Mouse (Mus musculus) hindbrain, postnatal 0 days (tissue): ENCODE measurements at regions not wholly inside any gene's neighbourhood (a gene's known extent, or its start where the extent isn't known, plus 50 kb on each side); places are given as distances from the start of the nearest gene placed in this dataset.

Experiments used
- ATAC-seq: fragments of 200-750 bp; cut with Nextera tagmentation; 2 replicates; pipeline ENCODE4 v1.8.0; 2017; ENCODE audit warnings: mild to moderate bottlenecking, moderate TSS enrichment, moderate library complexity
- DNase-seq: peaks from one replicate; pipeline ENCODE4 v3.0.0-alpha.2; 2015; ENCODE audit warnings: low spot score
- H3K27ac ChIP-seq: fragments of 300-500 bp; sonication (generic); 2 replicates; pipeline ENCODE4 v1.5.1; 2014; ENCODE audit warnings: mild to moderate bottlenecking
- H3K27me3 ChIP-seq: fragments of 300-500 bp; sonication (generic); 2 replicates; pipeline ENCODE4 v1.6.1; 2014; ENCODE audit warnings: low read length, mixed read lengths; ENCODE audit not compliant: insufficient read depth
- H3K36me3 ChIP-seq: fragments of 300-500 bp; sonication (generic); 2 replicates; pipeline ENCODE4 v1.6.1; 2014; ENCODE audit warnings: low read length, mixed read lengths; ENCODE audit not compliant: insufficient read depth
- H3K4me1 ChIP-seq: fragments of 300-500 bp; sonication (generic); 2 replicates; pipeline ENCODE4 v1.6.1; 2014; ENCODE audit warnings: antibody characterized with exemption, low read length, mixed read lengths; ENCODE audit not compliant: insufficient read depth
- H3K4me2 ChIP-seq: fragments of 300-500 bp; sonication (generic); 2 replicates; pipeline ENCODE4 v1.6.1; 2014; ENCODE audit warnings: low read depth, mild to moderate bottlenecking, low read length, moderate library complexity, mixed read lengths
- H3K4me3 ChIP-seq: fragments of 300-500 bp; sonication (generic); 2 replicates; pipeline ENCODE4 v1.5.1; 2014; ENCODE audit warnings: low read length
- H3K9ac ChIP-seq: fragments of 300-500 bp; sonication (generic); replicated peaks from 2 replicates; pipeline ENCODE4 v1.6.1; 2014; ENCODE audit warnings: mild to moderate bottlenecking, low read length, moderate library complexity, mixed read lengths
- H3K9me3 ChIP-seq: fragments of 300-500 bp; sonication (generic); 2 replicates; pipeline ENCODE4 v1.6.1; 2016; ENCODE audit warnings: low read length, mixed read lengths
- CTCF ChIP-seq: IDR thresholded peaks from 2 replicates; pipeline ENCODE4 v1.5.1; 2016; ENCODE audit warnings: antibody characterized with exemption, control low read depth, low read depth
- WGBS: fragments of 180-500 bp; shearing (Covaris S2); extraction: QIAGEN DNeasy Blood & Tissue Kit; methylation state at CpG from one replicate; pipeline ENCODE4 v1.1.7; 2014; 5-methylcytosine and 5-hydroxymethylcytosine counted together

DNA sequence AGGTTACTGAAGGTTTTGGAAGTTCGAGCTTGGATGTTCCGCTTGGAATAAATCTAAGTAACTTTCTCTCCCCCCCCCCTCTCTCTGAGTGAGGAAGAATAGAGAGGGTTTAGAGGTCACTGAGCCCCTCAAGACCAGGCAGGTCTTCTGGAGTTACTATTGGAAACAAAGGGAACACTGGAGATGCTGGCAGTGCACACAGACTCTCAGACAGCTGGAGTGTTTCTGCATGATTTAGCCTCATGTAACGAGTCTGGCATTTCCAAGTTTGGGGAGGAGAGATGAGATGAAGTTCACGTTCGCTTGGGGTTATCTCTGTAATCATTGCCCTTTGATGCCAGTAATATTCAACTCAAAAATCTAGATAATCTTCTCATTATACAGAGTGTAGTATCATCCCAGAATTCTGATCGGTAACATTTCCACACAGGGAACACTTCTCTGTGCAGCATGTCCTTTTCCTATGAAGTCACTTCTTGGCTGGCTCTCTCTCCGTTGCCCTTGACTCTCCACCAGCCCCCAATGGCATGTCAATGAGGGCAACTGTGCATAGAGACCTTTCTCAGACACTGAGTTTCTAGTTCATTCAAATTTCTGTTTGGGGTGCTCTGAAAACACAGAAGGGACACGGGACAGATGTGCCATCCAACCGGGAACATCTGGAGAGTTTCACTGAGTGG lies 351.0 kb upstream of the Id4 start:
- WGBS, result 45% methylated on average over 9 of the region's 9 CpGs
- TF ChIP-seq CTCF, result no peak
- H3K9ac ChIP-seq, result no peak overlapping the region
- peaks cover 10% of the 10 kb centered on the region; the same call in 1 of the 2 replicates for H3K4me1 ChIP-seq
- ATAC-seq, result peak; percentile 96
- H3K4me2 ChIP-seq, result peak overlapping the region; percentile 1; the same call in 1 of the 2 replicates
- H3K9me3 ChIP-seq, result no peaks in the 10 kb centered on the region
- DNase-seq, result peak; percentile 81
- no peaks in the 10 kb centered on the region for H3K36me3 ChIP-seq
- H3K27me3 ChIP-seq, result no peaks in the 10 kb centered on the region
- peak overlapping the region; percentile 62; the same call in 1 of the 2 replicates for H3K27ac ChIP-seq
- H3K4me3 ChIP-seq, result no peak overlapping the region

DNA sequence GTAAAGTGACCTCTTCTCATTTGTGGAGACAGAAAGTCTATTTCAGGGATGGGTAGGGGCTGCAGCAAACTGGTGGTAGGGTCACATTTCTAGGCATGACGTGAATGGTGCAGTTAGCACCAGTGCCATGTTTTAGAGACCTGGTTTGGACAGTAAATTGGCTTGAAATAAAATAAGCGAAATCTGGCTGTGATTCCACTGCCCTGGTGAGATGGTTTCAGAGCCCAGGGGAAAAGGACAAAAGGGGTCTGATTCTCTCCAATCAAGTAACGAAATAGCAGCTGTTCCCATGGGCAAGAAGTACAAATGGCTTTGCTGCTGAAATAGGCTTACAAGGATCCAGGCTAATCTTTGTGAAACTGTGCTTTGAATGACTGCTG lies 350.5 kb upstream of the Id4 start:
- no peak overlapping the region for H3K9ac ChIP-seq
- no peaks in the 10 kb centered on the region for H3K36me3 ChIP-seq
- peak; percentile 80 for ATAC-seq
- H3K27me3 ChIP-seq, result no peaks in the 10 kb centered on the region
- H3K4me1 ChIP-seq, result peaks cover 10% of the 10 kb centered on the region; the same call in 1 of the 2 replicates
- no peak overlapping the region for H3K4me2 ChIP-seq
- H3K27ac ChIP-seq, result peak overlapping the region; percentile 62; the same call in 1 of the 2 replicates
- WGBS, result 25% methylated on average over 3 of the region's 3 CpGs
- no peak overlapping the region for H3K4me3 ChIP-seq
- no peak for TF ChIP-seq CTCF
- H3K9me3 ChIP-seq, result no peaks in the 10 kb centered on the region
- DNase-seq, result peak; percentile 76

DNA sequence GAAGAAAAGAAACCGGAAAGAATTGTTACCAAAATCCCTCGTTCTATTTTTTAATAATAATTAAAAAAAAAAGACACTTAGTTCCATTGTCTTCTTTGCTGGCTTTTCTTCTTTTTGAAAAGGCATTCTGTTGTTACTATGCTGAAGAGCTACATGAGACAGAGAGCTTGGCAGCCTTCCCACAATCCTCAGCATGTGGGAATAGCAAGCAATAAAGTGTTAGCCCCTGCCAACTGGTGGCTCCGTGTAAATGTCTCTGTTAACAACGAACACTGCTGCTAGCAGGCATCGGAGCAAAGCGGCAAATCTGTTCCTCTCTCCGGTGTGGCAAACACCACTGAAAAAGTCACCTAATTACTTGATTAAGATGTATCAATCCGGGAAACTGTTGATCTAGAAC lies 344.6 kb upstream of the Id4 start:
- DNase-seq, result peak; percentile 93

DNA sequence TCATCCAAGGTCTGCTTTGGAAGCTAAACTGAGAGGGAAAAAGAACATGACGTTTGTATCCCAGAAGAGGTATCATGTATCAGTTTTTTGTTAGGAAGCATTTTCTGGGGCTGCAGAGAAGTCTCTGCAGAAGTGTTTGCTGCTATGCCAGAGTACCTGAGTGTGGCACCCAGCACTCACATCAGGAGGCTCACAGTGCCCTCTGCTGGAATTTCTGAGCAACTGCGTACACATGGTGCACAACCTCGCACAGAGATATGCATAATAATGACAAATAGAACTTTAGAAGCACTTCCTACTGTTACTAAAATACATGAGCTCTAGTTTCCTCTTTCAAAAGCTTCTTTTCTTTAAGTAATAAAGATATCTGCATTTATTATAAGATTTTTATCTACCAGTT lies 343.7 kb upstream of the Id4 start:
- no peak overlapping the region for H3K4me3 ChIP-seq
- no peak overlapping the region for H3K9ac ChIP-seq
- no peak overlapping the region for H3K4me2 ChIP-seq
- H3K9me3 ChIP-seq, result no peaks in the 10 kb centered on the region
- no peaks in the 10 kb centered on the region for H3K27me3 ChIP-seq
- no peak overlapping the region for H3K27ac ChIP-seq
- TF ChIP-seq CTCF, result peak; percentile 55
- H3K36me3 ChIP-seq, result no peaks in the 10 kb centered on the region
- no peaks in the 10 kb centered on the region for H3K4me1 ChIP-seq
- 93% methylated on average over 3 of the region's 3 CpGs for WGBS
- ATAC-seq (no peak), DNase-seq (peak; percentile 29)

More for the DNA sequence above, 344.6 kb upstream of the Id4 start:
- ATAC-seq, result peak; percentile 70
- Histone ChIP-seq H3K36me3 (no peaks in the 10 kb centered on the region), H3K4me1 (no peaks in the 10 kb centered on the region), H3K9me3 (no peaks in the 10 kb centered on the region), H3K4me2 (no peak overlapping the region), H3K27me3 (no peaks in the 10 kb centered on the region), H3K4me3 (no peak overlapping the region), H3K9ac (no peak overlapping the region), H3K27ac (no peak overlapping the region)
- 31% methylated on average over 8 of the region's 8 CpGs for WGBS
- TF ChIP-seq CTCF, result no peak

DNA sequence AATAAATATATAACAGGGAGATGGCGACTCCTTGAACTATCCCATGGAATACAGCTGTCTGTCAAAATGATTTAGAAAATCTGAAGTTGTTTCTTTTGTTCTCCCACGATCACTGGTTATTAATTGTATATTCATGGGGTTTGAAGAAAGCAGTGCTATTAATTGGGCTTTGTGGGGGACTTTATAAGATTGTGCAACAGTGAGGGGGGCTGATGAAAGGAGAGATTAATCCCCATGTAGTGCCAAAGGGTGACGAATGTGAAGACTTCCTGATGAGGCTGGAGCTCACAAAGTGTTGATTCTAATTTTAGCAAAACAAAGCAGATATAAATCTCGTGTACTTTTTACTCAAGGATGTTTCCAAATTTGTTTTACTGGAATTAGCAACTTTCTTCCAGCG lies 340.0 kb upstream of the Id4 start:
- Histone ChIP-seq H3K27me3 (no peaks in the 10 kb centered on the region), H3K9me3 (no peaks in the 10 kb centered on the region), H3K27ac (no peak overlapping the region), H3K4me3 (no peak overlapping the region), H3K9ac (no peak overlapping the region), H3K36me3 (no peaks in the 10 kb centered on the region), H3K4me2 (no peak overlapping the region), H3K4me1 (no peaks in the 10 kb centered on the region)
- 48% methylated on average over 5 of the region's 5 CpGs for WGBS
- DNase-seq (no peak), ATAC-seq (no peak)
- no peak for TF ChIP-seq CTCF

DNA sequence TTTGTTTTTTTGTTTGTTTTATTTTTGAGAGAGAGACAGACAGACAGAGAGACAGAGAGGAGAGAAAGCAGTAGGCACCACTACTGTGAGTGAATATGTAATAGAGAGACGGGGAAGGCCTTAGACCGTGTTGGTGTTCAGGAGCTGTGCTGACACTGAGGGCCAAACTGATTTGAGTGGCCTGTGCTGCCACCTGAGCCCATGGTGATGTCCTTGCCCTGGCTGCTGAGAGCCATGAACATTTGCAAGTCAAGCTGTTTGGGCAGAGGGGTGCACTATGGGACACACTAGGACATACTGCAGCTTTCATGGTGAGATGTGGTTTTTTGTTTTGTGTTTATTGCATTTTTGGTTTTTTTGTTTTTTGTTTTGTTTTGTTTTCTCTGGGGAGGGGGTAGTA lies 320.3 kb upstream of the Id4 start:
- DNase-seq, result no peak
- 68% methylated on average over 2 of the region's 2 CpGs for WGBS

DNA sequence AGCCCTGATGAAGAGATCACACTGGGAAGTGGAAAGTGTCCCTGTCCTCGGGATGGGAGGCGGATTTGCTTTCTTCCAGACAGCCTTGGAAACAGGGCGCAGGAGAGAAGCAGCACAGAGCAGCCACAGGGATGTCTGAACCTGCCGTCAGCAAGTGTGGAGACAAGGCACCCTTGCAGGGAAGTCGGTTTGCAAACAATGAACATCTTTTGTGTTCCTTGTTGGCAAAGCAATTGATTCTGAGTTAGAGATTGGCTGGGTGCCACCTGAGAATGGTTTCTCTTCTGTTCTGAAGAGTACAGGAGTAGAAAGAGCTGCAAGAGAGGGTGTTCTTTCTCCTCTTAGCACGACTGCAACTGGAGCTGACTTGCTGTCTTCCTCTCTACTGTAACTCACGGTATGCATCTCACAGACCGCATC lies 318.6 kb upstream of the Id4 start:
- DNase-seq, result peak; percentile 69
- Histone ChIP-seq H3K36me3 (no peaks in the 10 kb centered on the region), H3K4me1 (peaks cover 9% of the 10 kb centered on the region; the same call in 1 of the 2 replicates), H3K27me3 (no peaks in the 10 kb centered on the region), H3K4me3 (peak overlapping the region; percentile 10; the same call in 1 of the 2 replicates), H3K27ac (peak overlapping the region; percentile 33; the same call in 1 of the 2 replicates), H3K4me2 (peak overlapping the region; percentile 45), H3K9ac (peak overlapping the region; percentile 13; the same call in 1 of the 2 replicates), H3K9me3 (no peaks in the 10 kb centered on the region)
- 0 out of 2 replicates have a peak, but pooled peaks have one; percentile 51 for ATAC-seq
- 6% methylated on average over 8 of the region's 8 CpGs for WGBS
- TF ChIP-seq CTCF, result no peak

More for the DNA sequence above, 320.3 kb upstream of the Id4 start:
- Histone ChIP-seq H3K27me3 (no peaks in the 10 kb centered on the region), H3K9me3 (no peaks in the 10 kb centered on the region), H3K36me3 (no peaks in the 10 kb centered on the region), H3K27ac (no peak overlapping the region), H3K4me3 (no peak overlapping the region), H3K4me1 (peaks cover 9% of the 10 kb centered on the region; the same call in 1 of the 2 replicates), H3K4me2 (no peak overlapping the region), H3K9ac (no peak overlapping the region)
- no peak for ATAC-seq
- TF ChIP-seq CTCF, result no peak
